Mouse (Mus musculus) embryonic facial prominence, embryonic 14.5 days (tissue): Measurements from ENCODE around the gene Anpep. TPM values are rescaled to one million over a fixed set of nuclear protein-coding genes. Genes with fewer than 3 reads are reported as not detected.

ENCODE experiments used
- ATAC-seq: fragments of 200-750 bp; cut with Nextera tagmentation; 2 replicates; pipeline ENCODE4 v1.8.0; 2017; ENCODE audit warnings: low read depth, moderate number of reproducible peaks, moderate TSS enrichment
- DNase-seq: peaks from one replicate; pipeline ENCODE4 v3.0.0-alpha.2; 2015; ENCODE audit warnings: low spot score
- H3K27ac ChIP-seq: fragments of 300-500 bp; sonication (generic); replicated peaks from 2 replicates; pipeline ENCODE4 v1.5.1; 2014; ENCODE audit warnings: low read depth, mild to moderate bottlenecking, low read length, moderate library complexity
- H3K27me3 ChIP-seq: fragments of 300-500 bp; sonication (generic); replicated peaks from 2 replicates; pipeline ENCODE4 v1.6.1; 2014; ENCODE audit warnings: low read length; ENCODE audit not compliant: control insufficient read depth, insufficient read depth
- H3K36me3 ChIP-seq: fragments of 300-500 bp; sonication (generic); 2 replicates; pipeline ENCODE4 v1.6.1; 2014; ENCODE audit warnings: low read length, mixed read lengths; ENCODE audit not compliant: control insufficient read depth, insufficient read depth
- H3K4me1 ChIP-seq: fragments of 300-500 bp; sonication (generic); 2 replicates; pipeline ENCODE4 v1.6.1; 2014; ENCODE audit warnings: antibody characterized with exemption, low read length; ENCODE audit not compliant: control insufficient read depth, insufficient read depth
- H3K4me2 ChIP-seq: fragments of 300-500 bp; sonication (generic); 2 replicates; pipeline ENCODE4 v1.6.1; 2014; ENCODE audit warnings: low read depth, mild to moderate bottlenecking, low read length, moderate library complexity, mixed read lengths
- H3K4me3 ChIP-seq: fragments of 300-500 bp; sonication (generic); 2 replicates; pipeline ENCODE4 v1.5.1; 2014; ENCODE audit warnings: low read depth, mild to moderate bottlenecking, low read length
- H3K9ac ChIP-seq: fragments of 300-500 bp; sonication (generic); 2 replicates; pipeline ENCODE4 v1.6.1; 2014; ENCODE audit warnings: low read depth, mild to moderate bottlenecking, low read length, moderate library complexity, mixed read lengths
- H3K9me3 ChIP-seq: fragments of 300-500 bp; sonication (generic); 2 replicates; pipeline ENCODE4 v1.6.1; 2016; ENCODE audit warnings: low read length; ENCODE audit not compliant: control insufficient read depth
- WGBS: fragments of 180-500 bp; shearing (Covaris S2); extraction: QIAGEN DNeasy Blood & Tissue Kit; methylation state at CpG from one replicate; pipeline ENCODE4 v1.1.7; 2014; 5-methylcytosine and 5-hydroxymethylcytosine counted together
- polyA plus RNA-seq: library from polyadenylated mRNA; unstranded; fragments of >200 nt; fragmentation: Nextera tagmentation; extraction: Ambion mirVana; gene quantifications from 2 replicates; pipeline ENCODE4 v1.2.1, GENCODE M21; 2014

Anpep gene
- 20.8 and 30.5 TPM in 2 replicates for polyA plus RNA-seq

DNA sequence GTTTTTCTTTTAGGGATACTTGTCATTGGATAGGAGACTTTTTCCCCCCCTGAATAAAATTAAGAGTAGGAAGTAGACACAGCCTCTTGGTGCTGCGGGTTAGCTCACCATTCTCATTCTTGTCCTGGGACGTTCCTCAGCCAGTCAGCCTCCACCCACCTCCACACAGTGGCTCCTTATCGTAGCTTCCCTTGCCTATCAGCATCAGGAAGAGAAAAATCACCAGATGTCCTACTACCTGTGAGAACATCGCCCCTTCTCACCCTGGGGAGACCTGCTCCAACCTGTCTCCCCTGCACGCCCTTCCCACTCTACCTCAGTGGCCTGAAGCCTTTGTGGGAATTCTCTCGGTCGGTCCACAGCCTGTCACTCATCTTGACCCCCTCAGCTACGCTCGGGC is at the start of gene Anpep:
Anpep (minus strand) TSS at position 249 of the 400 bp plus-strand sequence.
- DNase-seq (no peak), ATAC-seq (no peak)
- Histone ChIP-seq H3K4me3 (no peak within 1 kb of the TSS), H3K4me2 (no peak within 1 kb of the TSS), H3K9me3 (no peaks in the 10 kb centered on the region), H3K27me3 (no peaks in the 10 kb centered on the region), H3K4me1 (peaks cover 12% of the 10 kb centered on the region), H3K36me3 (no peaks in the 10 kb centered on the region), H3K27ac (no peak within 1 kb of the TSS), H3K9ac (no peak within 1 kb of the TSS)
- WGBS = 61% methylated on average over 9 of the region's 9 CpGs

GRCm38 (mm10) chr7:79907356-79907755 is 46.5 kb upstream of the Anpep start:
- 57% methylated on average over 2 of the region's 2 CpGs for WGBS
- H3K4me3 ChIP-seq = no peak overlapping the region

GRCm38 (mm10) chr7:79906914-79907313 is 46.1 kb upstream of the Anpep start:
- Histone ChIP-seq H3K4me3 (no peak overlapping the region), H3K36me3 (peaks cover 66% of the 10 kb centered on the region), H3K9ac (no peak overlapping the region), H3K4me1 (no peaks in the 10 kb centered on the region), H3K27me3 (no peaks in the 10 kb centered on the region), H3K9me3 (no peaks in the 10 kb centered on the region), H3K4me2 (no peak overlapping the region), H3K27ac (no peak overlapping the region)
- no peak for ATAC-seq
- 89% methylated on average over 3 of the region's 3 CpGs for WGBS
- DNase-seq = no peak

More at GRCm38 (mm10) chr7:79907356-79907755, 46.5 kb upstream of the Anpep start:
- ATAC-seq = no peak
- Histone ChIP-seq H3K4me1 (no peaks in the 10 kb centered on the region), H3K27ac (no peak overlapping the region), H3K9me3 (no peaks in the 10 kb centered on the region), H3K4me2 (no peak overlapping the region), H3K9ac (no peak overlapping the region), H3K27me3 (no peaks in the 10 kb centered on the region), H3K36me3 (peaks cover 62% of the 10 kb centered on the region)
- peak; percentile 25 for DNase-seq

GRCm38 (mm10) chr7:79905193-79905592 is 44.3 kb upstream of the Anpep start:
- Histone ChIP-seq H3K27me3 (no peaks in the 10 kb centered on the region), H3K4me1 (no peaks in the 10 kb centered on the region), H3K36me3 (peaks cover 68% of the 10 kb centered on the region), H3K27ac (no peak overlapping the region), H3K4me3 (no peak overlapping the region), H3K4me2 (no peak overlapping the region), H3K9ac (no peak overlapping the region), H3K9me3 (no peaks in the 10 kb centered on the region)
- DNase-seq (no peak), ATAC-seq (no peak)
- WGBS = 98% methylated on average over 4 of the region's 4 CpGs

DNA sequence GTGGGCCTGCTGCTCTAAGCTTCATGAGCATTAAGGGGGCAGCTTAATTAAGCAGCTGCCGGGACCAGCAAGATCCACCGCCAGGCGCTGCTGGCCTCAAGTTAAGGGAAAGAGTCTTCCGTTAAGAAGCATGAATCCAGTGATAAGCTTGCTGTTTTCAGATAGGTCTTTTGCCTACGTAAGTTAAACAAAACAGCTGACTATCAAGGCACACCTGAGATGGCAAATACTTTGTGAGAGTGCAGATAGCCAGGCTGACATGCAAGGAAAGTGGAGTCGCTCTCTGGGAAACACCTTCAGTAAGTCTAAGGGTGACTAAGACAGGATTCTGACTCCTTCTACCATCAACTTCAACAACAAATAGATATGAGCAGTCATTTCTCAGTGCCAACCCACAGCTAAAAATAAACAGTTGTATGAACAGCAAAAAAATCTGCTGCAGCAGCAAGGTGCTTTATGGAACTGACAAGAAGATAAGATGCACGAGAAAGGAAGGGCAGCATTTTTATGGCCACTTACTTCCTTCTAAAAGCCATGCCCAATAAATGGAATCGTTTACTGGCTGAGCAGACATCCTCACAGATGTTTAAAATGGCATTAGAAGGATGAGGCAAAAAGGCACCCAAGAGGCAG is 42.4 kb upstream of the Anpep start:
- no peak overlapping the region for H3K4me2 ChIP-seq
- H3K4me1 ChIP-seq = no peaks in the 10 kb centered on the region
- H3K27ac ChIP-seq = no peak overlapping the region
- DNase-seq = no peak
- WGBS = 87% methylated on average over 8 of the region's 8 CpGs
- ATAC-seq = no peak
- H3K9ac ChIP-seq = no peak overlapping the region
- no peaks in the 10 kb centered on the region for H3K9me3 ChIP-seq
- no peaks in the 10 kb centered on the region for H3K27me3 ChIP-seq
- H3K4me3 ChIP-seq = no peak overlapping the region
- H3K36me3 ChIP-seq = peaks cover 62% of the 10 kb centered on the region

DNA sequence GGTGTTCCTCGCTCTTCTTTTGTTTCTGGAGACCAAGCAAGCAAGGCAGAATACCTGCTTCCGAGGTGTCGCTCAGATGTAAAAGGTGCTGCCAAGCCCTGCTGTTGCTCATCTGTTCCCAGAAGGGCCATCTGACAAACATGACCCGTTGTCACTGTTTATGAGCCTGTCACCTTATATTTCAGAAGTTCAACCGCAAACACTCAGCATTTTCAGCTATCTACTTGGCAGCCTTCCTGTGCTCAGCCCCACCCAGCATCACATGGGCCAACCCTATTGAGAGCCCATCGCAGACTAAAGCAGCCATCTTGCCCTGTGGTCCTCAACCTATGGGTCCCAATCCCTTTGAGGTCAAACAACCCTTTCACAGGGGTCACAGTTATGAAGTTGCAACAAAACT is 39.9 kb upstream of the Anpep start:
- 93% methylated on average over 6 of the region's 6 CpGs for WGBS
- no peak overlapping the region for H3K4me2 ChIP-seq
- no peak for ATAC-seq
- DNase-seq = no peak
- peaks cover 49% of the 10 kb centered on the region for H3K36me3 ChIP-seq
- H3K27ac ChIP-seq = no peak overlapping the region
- no peak overlapping the region for H3K9ac ChIP-seq
- H3K4me3 ChIP-seq = no peak overlapping the region
- H3K9me3 ChIP-seq = no peaks in the 10 kb centered on the region
- H3K27me3 ChIP-seq = no peaks in the 10 kb centered on the region
- H3K4me1 ChIP-seq = no peaks in the 10 kb centered on the region

DNA sequence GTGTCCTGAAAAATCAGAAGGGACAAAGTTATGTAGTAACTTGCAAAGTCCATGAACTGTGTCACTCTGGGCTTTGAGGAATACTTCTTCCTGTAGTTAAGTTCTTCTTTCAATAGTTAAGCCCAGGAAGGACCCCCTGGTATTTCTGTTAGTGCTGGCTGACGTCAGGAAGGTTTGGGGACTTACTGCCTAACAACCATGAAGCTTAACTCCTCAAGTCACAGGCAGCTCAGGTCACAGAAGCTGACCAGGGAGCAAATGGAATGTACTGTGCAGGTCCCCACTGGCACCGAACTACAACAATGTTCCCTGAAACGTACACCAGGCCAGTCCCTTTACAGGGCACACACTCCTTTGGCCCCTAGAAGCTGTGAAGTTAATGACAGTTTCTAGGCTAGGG is 34.4 kb upstream of the Anpep start:
- no peak for DNase-seq
- no peak for ATAC-seq
- no peak overlapping the region for H3K9ac ChIP-seq
- peaks cover 24% of the 10 kb centered on the region; the same call in 1 of the 2 replicates for H3K36me3 ChIP-seq
- no peak overlapping the region for H3K27ac ChIP-seq
- 66% methylated on average over 3 of the region's 3 CpGs for whole genome bisulfite sequencing
- no peak overlapping the region for H3K4me3 ChIP-seq
- no peaks in the 10 kb centered on the region for H3K4me1 ChIP-seq
- no peaks in the 10 kb centered on the region for H3K27me3 ChIP-seq
- H3K9me3 ChIP-seq = no peaks in the 10 kb centered on the region
- no peak overlapping the region for H3K4me2 ChIP-seq

- no peak overlapping the region for H3K4me3 ChIP-seq
- H3K9ac ChIP-seq = no peak overlapping the region
- ATAC-seq (no peak), DNase-seq (no peak)
- H3K27me3 ChIP-seq = no peaks in the 10 kb centered on the region
- peaks cover 20% of the 10 kb centered on the region; the same call in 1 of the 2 replicates for H3K36me3 ChIP-seq
- WGBS = 91% methylated on average over 1 of the region's 1 CpGs
- no peaks in the 10 kb centered on the region for H3K4me1 ChIP-seq
- H3K9me3 ChIP-seq = no peaks in the 10 kb centered on the region
- no peak overlapping the region for H3K27ac ChIP-seq
- H3K4me2 ChIP-seq = no peak overlapping the region
Observed at GRCm38 (mm10) chr7:79894790-79895189, 33.9 kb upstream of the Anpep start.
